8 mouse cellular contexts compared by ENCODE assay signal in the genomic region with DNA sequence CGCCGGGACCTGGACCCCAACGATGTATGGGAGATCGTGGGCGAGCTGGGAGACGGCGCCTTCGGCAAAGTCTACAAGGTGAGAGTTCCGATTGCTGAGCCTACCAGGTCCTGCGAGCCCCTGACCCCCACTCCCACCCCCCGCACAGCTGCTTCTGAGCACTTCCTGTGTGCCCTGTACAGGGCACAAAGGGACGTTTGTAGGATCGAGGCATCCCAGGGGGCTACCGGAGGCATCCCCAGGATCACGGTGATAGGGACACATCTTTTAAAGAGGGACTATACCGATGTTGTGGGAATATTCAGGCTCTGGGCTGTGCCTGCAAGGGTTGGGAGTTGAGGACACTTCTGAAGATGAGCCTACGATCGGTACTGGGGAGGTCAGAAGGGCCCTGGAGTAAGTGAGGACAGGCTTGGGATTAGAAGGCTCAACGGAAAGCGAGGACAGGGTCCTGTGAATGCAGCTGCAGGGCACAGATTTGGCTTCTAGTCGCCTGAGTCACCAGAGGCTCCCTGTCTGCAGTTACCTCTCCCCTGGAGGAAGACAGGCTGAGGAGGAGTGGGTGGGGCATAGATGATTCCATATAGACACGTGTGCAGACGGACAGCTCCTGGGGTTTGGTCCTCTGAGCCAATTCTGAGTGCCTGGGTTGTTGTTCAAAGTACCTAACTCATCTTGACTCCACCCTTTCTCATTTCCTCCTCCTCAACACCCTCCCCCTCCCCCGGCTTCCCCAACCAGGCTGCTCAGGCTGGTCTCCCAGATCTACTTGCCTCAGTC. TPM values are rescaled to one million over a fixed set of nuclear protein-coding genes. Genes with fewer than 3 reads are reported as not detected.
A peak's percentile ranks its signal among the peaks of the same experiment; 100 is the strongest.
DNase-seq lines count a peak whose midpoint lies in the region; ATAC-seq and TF ChIP-seq lines count a peak whose summit lies in the region.

No protein-coding gene starts in this region.

- no peak for TF ChIP-seq CTCF in liver, embryonic 14.5 days (IDR thresholded peaks at IDR 0.05; ENCODE audit: low read depth)
- no peak for TF ChIP-seq CTCF in thymus, adult 2 months (IDR thresholded peaks at IDR 0.05; ENCODE audit: borderline replicate concordance, control insufficient read depth, extremely low read depth, insufficient read depth, low read length, poor library complexity)

- no peaks in the 10 kb centered on the region for H3K36me3 ChIP-seq in forebrain, embryonic 11.5 days (ENCODE audit: control insufficient read depth, insufficient read depth, low read length)
- no peaks in the 10 kb centered on the region for H3K36me3 ChIP-seq in intestine, embryonic 14.5 days (ENCODE audit: control insufficient read depth, insufficient read depth, low read length)
- H3K36me3 ChIP-seq in liver, embryonic 14.5 days (replicated peaks; ENCODE audit: control insufficient read depth, insufficient read depth, low read depth) = no peaks in the 10 kb centered on the region
- H3K36me3 ChIP-seq in thymus, adult 2 months (ENCODE audit: control insufficient read depth, insufficient read depth, low read length) = no peaks in the 10 kb centered on the region

- H3K9me3 ChIP-seq in forebrain, embryonic 11.5 days (ENCODE audit: control insufficient read depth, low read length) = no peaks in the 10 kb centered on the region
- H3K9me3 ChIP-seq in intestine, embryonic 14.5 days (ENCODE audit: control insufficient read depth, low read length) = no peaks in the 10 kb centered on the region
- no peaks in the 10 kb centered on the region for H3K9me3 ChIP-seq in liver, embryonic 14.5 days (ENCODE audit: control insufficient read depth, low read length)

- peak overlapping the region; percentile 67 for H3K9ac ChIP-seq in forebrain, embryonic 11.5 days (ENCODE audit: low read length)
- peak overlapping the region; percentile 53 for H3K9ac ChIP-seq in intestine, embryonic 14.5 days (ENCODE audit: low read length)
- peak overlapping the region; percentile 81 for H3K9ac ChIP-seq in liver, embryonic 14.5 days (replicated peaks)

- no peak overlapping the region for H3K27ac ChIP-seq in forebrain, embryonic 11.5 days (ENCODE audit: low read depth, low read length)
- no peak overlapping the region for H3K27ac ChIP-seq in intestine, embryonic 14.5 days (ENCODE audit: low read depth)
- H3K27ac ChIP-seq in liver, embryonic 14.5 days = peak overlapping the region; percentile 12
- peak overlapping the region; percentile 81 for H3K27ac ChIP-seq in thymus, adult 2 months (ENCODE audit: control insufficient read depth, insufficient read depth, low read length)

- H3K4me1 ChIP-seq in forebrain, embryonic 11.5 days (replicated peaks; ENCODE audit: control insufficient read depth, insufficient read depth, low read length) = peaks cover 8% of the 10 kb centered on the region; the same call in 1 of the 2 replicates
- H3K4me1 ChIP-seq in intestine, embryonic 14.5 days (replicated peaks; ENCODE audit: control insufficient read depth, insufficient read depth, low read length) = peaks cover 10% of the 10 kb centered on the region
- peaks cover 21 to 37% of the 10 kb centered on the region in 2 experiments for H3K4me1 ChIP-seq in liver, embryonic 14.5 days (replicated peaks; ENCODE audit: control insufficient read depth in 2 of 2, insufficient read depth in 2 of 2, low read length in 1 of 2)
- H3K4me1 ChIP-seq in thymus, adult 2 months (replicated peaks; ENCODE audit: control insufficient read depth, insufficient read depth, low read length) = peaks cover 43% of the 10 kb centered on the region

- TF ChIP-seq EP300 in liver, embryonic 14.5 days (IDR thresholded peaks at IDR 0.05; ENCODE audit: low read depth) = no peak

- peak overlapping the region; percentile 97 for H3K4me2 ChIP-seq in forebrain, embryonic 11.5 days (ENCODE audit: low read depth, low read length, severe bottlenecking)
- peak overlapping the region; percentile 95 for H3K4me2 ChIP-seq in intestine, embryonic 14.5 days (ENCODE audit: low read length)
- peak overlapping the region; percentile 88 for H3K4me2 ChIP-seq in liver, embryonic 14.5 days (ENCODE audit: low read depth)

- no peak for TF ChIP-seq POLR2A in thymus, adult 2 months (IDR thresholded peaks at IDR 0.05; ENCODE audit: control insufficient read depth, extremely low read depth, insufficient read depth, low read length, poor library complexity)

- DNase-seq in cerebellum, adult 18-20 months = peak; percentile 59 to 71
- DNase-seq in cerebellum, adult 8-10 months = no peak
- peak; percentile 77 for DNase-seq in ZHBTc4 (ENCODE audit: low read depth, low spot score)
- no peak for DNase-seq in forebrain, embryonic 11.5 days (ENCODE audit: low spot score)
- peak; percentile 67 for DNase-seq in intestine, embryonic 14.5 days (ENCODE audit: low spot score)
- peak in 2 of 3 experiments; percentile 40 to 60 for DNase-seq in liver, embryonic 14.5 days (ENCODE audit: low read depth in 3 of 3, low spot score in 3 of 3)
- DNase-seq in naive thymus-derived CD4-positive, alpha-beta T cell, adult 2 months (ENCODE audit: low read depth) = peak; percentile 88
- peak; percentile 78 for DNase-seq in thymus, adult 2 months

- H3K4me3 ChIP-seq in forebrain, embryonic 11.5 days (ENCODE audit: low read depth, low read length) = peak overlapping the region; percentile 55
- H3K4me3 ChIP-seq in intestine, embryonic 14.5 days (ENCODE audit: low read depth, low read length) = peak overlapping the region; percentile 61
- H3K4me3 ChIP-seq in liver, embryonic 14.5 days (ENCODE audit: insufficient read depth in 1 of 2, low read depth in 2 of 2, low read length in 2 of 2) = peak overlapping the region; percentile 68 to 73
- peak overlapping the region; percentile 74 for H3K4me3 ChIP-seq in thymus, adult 2 months (ENCODE audit: control insufficient read depth, insufficient read depth, low read length)

- ATAC-seq in forebrain, embryonic 11.5 days (replicated peaks; ENCODE audit: low FRiP score) = peak; percentile 39
- ATAC-seq in intestine, embryonic 14.5 days (replicated peaks; ENCODE audit: low FRiP score, low TSS enrichment, low read depth) = peak; percentile 28
- peak; percentile 52 for ATAC-seq in liver, embryonic 14.5 days (ENCODE audit: insufficient read depth)

- peaks cover 8% of the 10 kb centered on the region; the same call in 1 of the 2 replicates for H3K27me3 ChIP-seq in forebrain, embryonic 11.5 days (ENCODE audit: control insufficient read depth, insufficient read depth, low read length)
- no peaks in the 10 kb centered on the region for H3K27me3 ChIP-seq in intestine, embryonic 14.5 days (replicated peaks; ENCODE audit: control insufficient read depth, insufficient read depth, low read length)
- H3K27me3 ChIP-seq in liver, embryonic 14.5 days (ENCODE audit: control insufficient read depth, insufficient read depth, low read length) = no peaks in the 10 kb centered on the region
- no peaks in the 10 kb centered on the region for H3K27me3 ChIP-seq in thymus, adult 2 months (ENCODE audit: control insufficient read depth, insufficient read depth, low read length)

- 1% methylated on average over 24 of the region's 24 CpGs for WGBS in forebrain, embryonic 11.5 days
- 2% methylated on average over 24 of the region's 24 CpGs for WGBS in intestine, embryonic 14.5 days
- WGBS in liver, embryonic 14.5 days (ENCODE audit: insufficient replicate concordance) = 2% methylated on average over 24 of the region's 24 CpGs
- under 1% methylated on average over 24 of the region's 24 CpGs for WGBS in thymus, adult 2 months

RNA-seq across cellular contexts. Expression of gene Stk10, which starts 0.6 kb away (rescaled TPM):
- 1.4 and 1.8 TPM in 2 replicates for polyA plus RNA-seq in forebrain, embryonic 11.5 days (2014; fragmentation: Nextera tagmentation; extraction: Ambion mirVana)
- polyA plus RNA-seq in intestine, embryonic 14.5 days (2014; fragmentation: Nextera tagmentation; extraction: Ambion mirVana) = 3.0 and 3.3 TPM in 2 replicates
- 4.0 and 4.9 TPM in 2 replicates for polyA plus RNA-seq in liver, embryonic 14.5 days (2012; rRNA removed)
- 1.9 and 3.2 TPM in 2 replicates for polyA plus RNA-seq in liver, embryonic 14.5 days (2014; fragmentation: Nextera tagmentation; extraction: Ambion mirVana)
- 50.3 and 55.4 TPM in 2 replicates for polyA plus RNA-seq in thymus, adult 2 months (2012; rRNA removed)

RNA-seq across cellular contexts. Expression of gene Efcab9, which starts 1.8 kb away (rescaled TPM):
- polyA plus RNA-seq in forebrain, embryonic 11.5 days (2014; fragmentation: Nextera tagmentation; extraction: Ambion mirVana) = 0.29 TPM in 1 of 2 replicates, not detected in the other
- 0.30 and 0.58 TPM in 2 replicates for polyA plus RNA-seq in intestine, embryonic 14.5 days (2014; fragmentation: Nextera tagmentation; extraction: Ambion mirVana)
- 0.18 and 0.26 TPM in 2 replicates for polyA plus RNA-seq in liver, embryonic 14.5 days (2012; rRNA removed)
- polyA plus RNA-seq in liver, embryonic 14.5 days (2014; fragmentation: Nextera tagmentation; extraction: Ambion mirVana) = 0.19 and 0.22 TPM in 2 replicates
- polyA plus RNA-seq in thymus, adult 2 months (2012; rRNA removed) = 0.71 and 0.85 TPM in 2 replicates

Comparison
In these comparisons a context has a peak if more than half of its experiments do, and no peak if none do; other contexts are left out.
1. DNase-seq: peak in cerebellum, adult 18-20 months (2 of 2), ZHBTc4 (single experiment), intestine, embryonic 14.5 days (single experiment), liver, embryonic 14.5 days (2 of 3), naive thymus-derived CD4-positive, alpha-beta T cell, adult 2 months (single experiment) and thymus, adult 2 months (single experiment); none in cerebellum, adult 8-10 months (single experiment) and forebrain, embryonic 11.5 days (single experiment).
2. H3K27ac ChIP-seq: peak in liver, embryonic 14.5 days (single experiment) and thymus, adult 2 months (single experiment); none in forebrain, embryonic 11.5 days (single experiment) and intestine, embryonic 14.5 days (single experiment).
3. Peak in every context shown above with its lines, with median percentiles within 50 percentile points of each other: ATAC-seq, H3K4me2 ChIP-seq, H3K4me3 ChIP-seq and H3K9ac ChIP-seq.